Mouse (Mus musculus): Measurements from ENCODE around the gene Frmd6. TPM values are rescaled to one million over a fixed set of nuclear protein-coding genes. Genes with fewer than 3 reads are reported as not detected.

Gene Frmd6
- polyA plus RNA-seq, 1 experiment = 15.2 TPM

- DNase-seq (ENCODE audit: low read depth) = no peak
These were observed 70.8 kb downstream of the Frmd6 start for GRCm38 (mm10) chr12:70896068-70896467.

GRCm38 (mm10) chr12:70897434-70897833, 72.1 kb downstream of the Frmd6 start:
- no peak for DNase-seq (ENCODE audit: low read depth)

GRCm38 (mm10) chr12:70898450-70898849, 73.1 kb downstream of the Frmd6 start:
- no peak for DNase-seq (ENCODE audit: low read depth)

- DNase-seq (ENCODE audit: low read depth) = no peak
These were observed 79.2 kb downstream of the Frmd6 start for GRCm38 (mm10) chr12:70904471-70904870.

GRCm38 (mm10) chr12:70906867-70907266, 81.6 kb downstream of the Frmd6 start:
- peak; percentile 58 for DNase-seq (ENCODE audit: low read depth)

GRCm38 (mm10) chr12:70907651-70908050, 82.3 kb downstream of the Frmd6 start:
- DNase-seq (ENCODE audit: low read depth) = no peak

- DNase-seq (ENCODE audit: low read depth) = no peak
These were observed 82.8 kb downstream of the Frmd6 start for GRCm38 (mm10) chr12:70908076-70908475.

GRCm38 (mm10) chr12:70910241-70910720, 85.0 kb downstream of the Frmd6 start:
- peak; percentile 47 for DNase-seq (ENCODE audit: low read depth)

GRCm38 (mm10) chr12:70911029-70911428, 85.7 kb downstream of the Frmd6 start:
- peak; percentile 28 for DNase-seq (ENCODE audit: low read depth)

GRCm38 (mm10) chr12:70911676-70912379, 86.5 kb downstream of the Frmd6 start:
- no peak for DNase-seq (ENCODE audit: low read depth)

- peak; percentile 31 for DNase-seq (ENCODE audit: low read depth)
These were observed 88.1 kb downstream of the Frmd6 start for GRCm38 (mm10) chr12:70913429-70913828.

GRCm38 (mm10) chr12:70914387-70914786, 89.1 kb downstream of the Frmd6 start:
- no peak for DNase-seq (ENCODE audit: low read depth)

- DNase-seq (ENCODE audit: low read depth) = no peak
These were observed 104.5 kb downstream of the Frmd6 start for GRCm38 (mm10) chr12:70929781-70930180.

GRCm38 (mm10) chr12:70937150-70937549, 111.8 kb downstream of the Frmd6 start:
- DNase-seq (ENCODE audit: low read depth) = no peak

- DNase-seq (ENCODE audit: low read depth) = no peak
These were observed 112.5 kb downstream of the Frmd6 start, which contains the start of gene Actr10 for GRCm38 (mm10) chr12:70937571-70938384. Gene Actr10, plus strand, starts transcription at chr12:70937857.

- DNase-seq (ENCODE audit: low read depth) = no peak
These were observed 115.5 kb downstream of the Frmd6 start for GRCm38 (mm10) chr12:70940806-70941205.

- no peak for DNase-seq (ENCODE audit: low read depth)
These were observed 118.9 kb downstream of the Frmd6 start for GRCm38 (mm10) chr12:70944181-70944580.

- DNase-seq (ENCODE audit: low read depth) = no peak
These were observed 121.4 kb downstream of the Frmd6 start for GRCm38 (mm10) chr12:70946585-70947256.

Data from gonadal fat pad, adult 2 months (tissue).